Mouse (Mus musculus) testis, adult 2 months (tissue): ENCODE data around the gene Trim44.

Experiments used
- CTCF ChIP-seq: fragments of 200-500 bp; IDR thresholded peaks from 2 replicates; pipeline ENCODE4 v1.5.1; 2012; ENCODE audit warnings: low read depth, mild to moderate bottlenecking, inconsistent platforms, low read length, moderate library complexity; ENCODE audit not compliant: control insufficient read depth, insufficient read depth, insufficient replicate concordance
- POLR2A ChIP-seq: fragments of 200-500 bp; IDR thresholded peaks from 2 replicates; pipeline ENCODE4 v1.6.1; 2012; ENCODE audit warnings: low read depth, mild to moderate bottlenecking, inconsistent platforms, low read length, moderate library complexity; ENCODE audit not compliant: control insufficient read depth

DNA sequence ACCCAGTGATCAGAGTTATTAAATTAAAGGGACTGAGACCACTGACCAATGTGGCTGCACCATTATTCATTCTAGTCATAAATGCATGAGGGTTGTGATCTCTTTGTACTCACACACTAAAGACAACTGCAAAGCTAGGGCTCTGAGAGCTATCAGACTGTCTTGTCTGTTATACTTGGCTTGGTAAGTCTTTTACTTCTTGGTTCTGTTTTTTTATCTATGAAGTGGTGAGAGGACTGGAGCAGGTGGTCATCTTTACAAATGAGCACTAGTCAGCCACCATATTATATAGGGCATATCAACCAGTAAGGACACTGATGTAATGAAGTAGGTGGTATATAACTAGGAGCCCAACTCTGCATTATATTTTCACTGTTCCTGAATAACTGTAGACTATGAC is 36.3 kb downstream of the Trim44 start:
- no peak for TF ChIP-seq POLR2A
- no peak for TF ChIP-seq CTCF
